Mouse (Mus musculus) lung, postnatal 0 days (tissue): ENCODE results near the gene Gm7879.

Source experiments
- CTCF ChIP-seq: IDR thresholded peaks from 2 replicates; pipeline ENCODE4 v1.5.1; 2016; ENCODE audit warnings: antibody characterized with exemption, mild to moderate bottlenecking
- EP300 ChIP-seq: IDR thresholded peaks from 2 replicates; pipeline ENCODE4 v1.6.1; 2016; ENCODE audit warnings: antibody characterized with exemption, mild to moderate bottlenecking, control low read depth

DNA sequence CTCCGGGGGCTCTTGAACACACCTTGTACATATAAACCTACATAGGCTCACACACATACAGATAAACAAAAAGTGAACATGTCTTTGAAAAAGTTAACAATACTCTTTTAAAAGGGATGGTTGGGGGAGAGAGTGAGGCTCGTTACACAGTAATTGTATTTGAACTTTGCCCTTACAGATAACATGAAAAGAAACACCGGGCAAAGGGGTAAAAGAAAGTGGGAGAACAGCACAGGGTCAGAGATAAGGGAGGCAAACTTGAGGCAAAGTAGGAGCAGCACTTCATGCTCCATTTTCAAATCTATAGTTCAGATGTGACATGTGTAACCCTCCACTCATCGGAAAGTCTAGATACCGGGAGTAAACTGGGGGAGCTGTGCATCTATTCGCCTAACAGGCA lies 49.3 kb upstream of the Gm7879 start:
- TF ChIP-seq CTCF (no peak), EP300 (no peak)
